Mouse (Mus musculus) layer of hippocampus, postnatal 25 days (tissue): ENCODE data around the gene Haao. TPM values are rescaled to one million over a fixed set of nuclear protein-coding genes. Genes with fewer than 3 reads are reported as not detected.

Experiments used
- DNase-seq, 2 experiments: peaks; one replicate each; pipeline ENCODE4 v3.0.0; 2022; ENCODE audit warnings: mixed read lengths in 2 of 2, low spot score in 1 of 2; ENCODE audit errors: extremely low spot score in 1 of 2
- total RNA-seq, 2 experiments: library from RNA; stranded (reverse); gene quantifications; 2 replicates each; pipeline ENCODE4 v1.2.3; 2021

Haao gene
- total RNA-seq, 2 experiments from 2014 or later, result not detected

GRCm38 (mm10) chr17:83839132-83839531, 8.6 kb downstream of the Haao start:
- DNase-seq, result no peak

- no peak for DNase-seq
These were observed 10.0 kb downstream of the Haao start for GRCm38 (mm10) chr17:83837659-83838190.

GRCm38 (mm10) chr17:83836048-83836447, 11.7 kb downstream of the Haao start:
- DNase-seq, result no peak

- DNase-seq, result no peak
These were observed 13.6 kb downstream of the Haao start for GRCm38 (mm10) chr17:83834120-83834519.

GRCm38 (mm10) chr17:83830616-83831292, 17.0 kb downstream of the Haao start:
- no peak for DNase-seq

- DNase-seq, result no peak
These were observed 18.4 kb downstream of the Haao start for GRCm38 (mm10) chr17:83829356-83829755.

- DNase-seq, result no peak
These were observed 23.9 kb downstream of the Haao start for GRCm38 (mm10) chr17:83823835-83824234.

GRCm38 (mm10) chr17:83821876-83822275, 25.9 kb downstream of the Haao start:
- DNase-seq, result no peak

GRCm38 (mm10) chr17:83820701-83821100, 27.1 kb downstream of the Haao start:
- DNase-seq, result peak in 1 of 2 experiments; percentile 27

- DNase-seq, result no peak
These were observed 28.3 kb downstream of the Haao start for GRCm38 (mm10) chr17:83819503-83819902.

- no peak for DNase-seq
These were observed 30.8 kb downstream of the Haao start for GRCm38 (mm10) chr17:83816996-83817395.

- no peak for DNase-seq
These were observed 34.7 kb downstream of the Haao start for GRCm38 (mm10) chr17:83813050-83813449.

- DNase-seq, result no peak
These were observed 35.4 kb downstream of the Haao start for GRCm38 (mm10) chr17:83812200-83812944.

- DNase-seq, result no peak
These were observed 37.5 kb downstream of the Haao start for GRCm38 (mm10) chr17:83810285-83810684.

GRCm38 (mm10) chr17:83809197-83809829, 38.5 kb downstream of the Haao start:
- DNase-seq, result no peak

- no peak for DNase-seq
These were observed 39.2 kb downstream of the Haao start for GRCm38 (mm10) chr17:83808476-83809098.

- peak; percentile 50 to 75 for DNase-seq
These were observed 39.9 kb downstream of the Haao start for GRCm38 (mm10) chr17:83807778-83808398.

- no peak for DNase-seq
These were observed 40.4 kb downstream of the Haao start for GRCm38 (mm10) chr17:83807345-83807744.

GRCm38 (mm10) chr17:83805078-83805477, 42.7 kb downstream of the Haao start:
- DNase-seq, result no peak

- no peak for DNase-seq
These were observed 43.8 kb downstream of the Haao start for GRCm38 (mm10) chr17:83803987-83804386.
